Mouse (Mus musculus) lung, postnatal 25 days (tissue): Measurements from ENCODE around the gene C2cd5.

Source experiments
- DNase-seq: peaks from one replicate; pipeline ENCODE4 v3.0.0; 2022; ENCODE audit warnings: low spot score

Gene C2cd5

GRCm38 (mm10) chr6:143072412-143073014 lies 27.4 kb downstream of the C2cd5 start:
- DNase-seq = peak; percentile 65

GRCm38 (mm10) chr6:143070736-143071135 lies 29.2 kb downstream of the C2cd5 start:
- no peak for DNase-seq

GRCm38 (mm10) chr6:143070019-143070418 lies 29.9 kb downstream of the C2cd5 start:
- DNase-seq = no peak

GRCm38 (mm10) chr6:143069606-143070005 lies 30.3 kb downstream of the C2cd5 start:
- no peak for DNase-seq

GRCm38 (mm10) chr6:143068181-143068915 lies 31.6 kb downstream of the C2cd5 start:
- peak; percentile 16 for DNase-seq

- no peak for DNase-seq
These were observed 32.3 kb downstream of the C2cd5 start for GRCm38 (mm10) chr6:143067654-143068053.

GRCm38 (mm10) chr6:143066859-143067258 lies 33.1 kb downstream of the C2cd5 start:
- no peak for DNase-seq

- no peak for DNase-seq
These were observed 35.9 kb downstream of the C2cd5 start for GRCm38 (mm10) chr6:143064047-143064446.

- peak; percentile 6 for DNase-seq
These were observed 42.3 kb downstream of the C2cd5 start for GRCm38 (mm10) chr6:143057601-143058000.

GRCm38 (mm10) chr6:143051566-143051965 lies 48.4 kb downstream of the C2cd5 start:
- no peak for DNase-seq

- peak; percentile 23 for DNase-seq
These were observed 50.0 kb downstream of the C2cd5 start for GRCm38 (mm10) chr6:143049791-143050555.

- no peak for DNase-seq
These were observed 50.8 kb downstream of the C2cd5 start for GRCm38 (mm10) chr6:143049117-143049516.

- DNase-seq = no peak
These were observed 52.2 kb downstream of the C2cd5 start for GRCm38 (mm10) chr6:143047538-143048258.

- no peak for DNase-seq
These were observed 58.4 kb downstream of the C2cd5 start for GRCm38 (mm10) chr6:143041578-143041977.

GRCm38 (mm10) chr6:143035261-143035660 lies 64.7 kb downstream of the C2cd5 start:
- peak; percentile 19 for DNase-seq

GRCm38 (mm10) chr6:143034503-143034902 lies 65.4 kb downstream of the C2cd5 start:
- DNase-seq = no peak

- no peak for DNase-seq
These were observed 69.4 kb downstream of the C2cd5 start for GRCm38 (mm10) chr6:143030521-143030920.

- no peak for DNase-seq
These were observed 72.0 kb downstream of the C2cd5 start for GRCm38 (mm10) chr6:143027896-143028295.

- no peak for DNase-seq
These were observed 72.5 kb downstream of the C2cd5 start for GRCm38 (mm10) chr6:143027402-143027801.

GRCm38 (mm10) chr6:143023691-143024090 lies 76.2 kb downstream of the C2cd5 start:
- DNase-seq = no peak

- DNase-seq = no peak
These were observed 78.2 kb downstream of the C2cd5 start for GRCm38 (mm10) chr6:143021756-143022155.

GRCm38 (mm10) chr6:143020647-143021046 lies 79.3 kb downstream of the C2cd5 start:
- DNase-seq = no peak
